Comparison of ENCODE assay signal across 9 mouse cellular contexts in genomic region chr7:138923756-138924425, GRCm38 (mm10). TPM values are rescaled to one million over a fixed set of nuclear protein-coding genes. Genes with fewer than 3 reads are reported as not detected.
A peak's percentile ranks its signal among the peaks of the same experiment; 100 is the strongest.
DNase-seq lines count a peak whose midpoint lies in the region; ATAC-seq lines count a peak whose summit lies in the region.
"Had no signal": no experiment of that assay in that cellular context is flagged by ENCODE, and none has a peak within 500 bp of the region (broad histone marks: within the 10 kb centered on the region; RNA-seq: fewer than 3 reads in every experiment).

No protein-coding gene starts in this region.

- H3K27me3 ChIP-seq in liver, embryonic 12.5 days (replicated peaks), result no peaks in the 10 kb centered on the region
- H3K27me3 ChIP-seq in midbrain, embryonic 16.5 days (ENCODE audit: control insufficient read depth, insufficient read depth, low read depth, low read length), result no peaks in the 10 kb centered on the region

- H3K27ac ChIP-seq in liver, embryonic 12.5 days, result no peak overlapping the region
- no peak overlapping the region for H3K27ac ChIP-seq in midbrain, embryonic 16.5 days (ENCODE audit: low read length)
- H3K27ac ChIP-seq: macrophage had no signal

- no peaks in the 10 kb centered on the region for H3K9me3 ChIP-seq in liver, embryonic 12.5 days (replicated peaks)
- H3K9me3 ChIP-seq in midbrain, embryonic 16.5 days (replicated peaks; ENCODE audit: control insufficient read depth, low read length, poor library complexity, severe bottlenecking), result no peaks in the 10 kb centered on the region

- no peak overlapping the region for H3K4me2 ChIP-seq in liver, embryonic 12.5 days
- no peak overlapping the region for H3K4me2 ChIP-seq in midbrain, embryonic 16.5 days (ENCODE audit: low read length)

- DNase-seq in adrenal gland, postnatal 14 days, result peak; percentile 66
- no peak for DNase-seq in adrenal gland, adult 8-10 months
- DNase-seq in liver, result peak; percentile 35
- peak; percentile 65 for DNase-seq in embryo, embryonic 11 days
- no peak for DNase-seq in urinary bladder, postnatal 25 days (ENCODE audit: low spot score)

- no peak overlapping the region for H3K9ac ChIP-seq in liver, embryonic 12.5 days
- H3K9ac ChIP-seq in midbrain, embryonic 16.5 days (ENCODE audit: low read depth, low read length), result no peak overlapping the region

- no peaks in the 10 kb centered on the region for H3K36me3 ChIP-seq in liver, embryonic 12.5 days
- no peaks in the 10 kb centered on the region for H3K36me3 ChIP-seq in midbrain, embryonic 16.5 days (ENCODE audit: control insufficient read depth, insufficient read depth, low read length)

- H3K4me3 ChIP-seq in liver, embryonic 12.5 days, result no peak overlapping the region
- H3K4me3 ChIP-seq in midbrain, embryonic 16.5 days (ENCODE audit: low read depth, low read length), result no peak overlapping the region

- peaks cover 16% of the 10 kb centered on the region for H3K4me1 ChIP-seq in liver, embryonic 12.5 days
- peaks cover 5% of the 10 kb centered on the region; the same call in 1 of the 2 replicates for H3K4me1 ChIP-seq in midbrain, embryonic 16.5 days (ENCODE audit: control insufficient read depth, insufficient read depth, low read length)

- no peak for ATAC-seq in liver, embryonic 12.5 days
- ATAC-seq in megakaryocyte, adult 5-6 weeks (ENCODE audit: poor library complexity, severe bottlenecking), result 0 out of 2 replicates have a peak, but pooled peaks have one; percentile 16
- no peak for ATAC-seq in midbrain, embryonic 16.5 days

- 11% methylated on average over 3 of the region's 3 CpGs for WGBS in liver, embryonic 12.5 days (ENCODE audit: insufficient replicate concordance)
- WGBS in midbrain, embryonic 16.5 days, result 8% methylated on average over 3 of the region's 3 CpGs

RNA-seq across cellular contexts. Expression of gene Bnip3, which starts 14.6 kb away (rescaled TPM):
- total RNA-seq in adrenal gland, postnatal 14 days (2021), result 233 and 293 TPM in 2 replicates
- 100 to 1,000 TPM; 109 to 258 (median 200) TPM for total RNA-seq in adrenal gland, adult 8-10 months (2022)
- 81.0 and 81.8 TPM in 2 replicates for polyA plus RNA-seq in liver, embryonic 12.5 days (2016; fragmentation: Nextera tagmentation; extraction: Ambion mirVana)
- 18.5 and 22.7 TPM in 2 replicates for total RNA-seq in megakaryocyte, adult 5-6 weeks (2015)
- 13.1 and 22.2 TPM in 2 replicates for total RNA-seq in megakaryocyte, adult 5-6 weeks (2017)
- polyA plus RNA-seq in midbrain, embryonic 16.5 days (2015; fragmentation: Nextera tagmentation; extraction: Ambion mirVana), result 106 and 113 TPM in 2 replicates

RNA-seq across cellular contexts. Expression of gene Jakmip3, which starts 16.6 kb away (rescaled TPM):
- total RNA-seq in adrenal gland, postnatal 14 days (2021), result 3.9 and 4.7 TPM in 2 replicates
- 10 to 100 TPM in 2 of 4 experiments, 1 to 10 TPM in 2; 4.4 to 13.1 (median 8.8) TPM for total RNA-seq in adrenal gland, adult 8-10 months (2022)
- 0.05 TPM in 2 replicates for polyA plus RNA-seq in liver, embryonic 12.5 days (2016; fragmentation: Nextera tagmentation; extraction: Ambion mirVana)
- total RNA-seq in megakaryocyte, adult 5-6 weeks (2015), result not detected in 2 replicates
- 0.07 TPM in 1 of 2 replicates, not detected in the other for total RNA-seq in megakaryocyte, adult 5-6 weeks (2017)
- 10.8 and 12.6 TPM in 2 replicates for polyA plus RNA-seq in midbrain, embryonic 16.5 days (2015; fragmentation: Nextera tagmentation; extraction: Ambion mirVana)
- polyA plus RNA-seq: macrophage had no signal

Comparison
In these comparisons a context has a peak if more than half of its experiments do, and no peak if none do; other contexts are left out.
1. DNase-seq: peak in adrenal gland, postnatal 14 days (single experiment), liver (single experiment) and embryo, embryonic 11 days (single experiment); none in adrenal gland, adult 8-10 months (single experiment) and urinary bladder, postnatal 25 days (single experiment).